Mouse (Mus musculus) thymus, postnatal 14 days (tissue): ENCODE data around the gene Usp16.
"Not testable (repeated sequence)": the region's sequence is repeated elsewhere in the genome, so short reads cannot be mapped to it uniquely, and the experiment has no call there.

ENCODE experiments used
- DNase-seq: peaks from one replicate; pipeline ENCODE4 v3.0.0; 2021

The Usp16 gene

DNA sequence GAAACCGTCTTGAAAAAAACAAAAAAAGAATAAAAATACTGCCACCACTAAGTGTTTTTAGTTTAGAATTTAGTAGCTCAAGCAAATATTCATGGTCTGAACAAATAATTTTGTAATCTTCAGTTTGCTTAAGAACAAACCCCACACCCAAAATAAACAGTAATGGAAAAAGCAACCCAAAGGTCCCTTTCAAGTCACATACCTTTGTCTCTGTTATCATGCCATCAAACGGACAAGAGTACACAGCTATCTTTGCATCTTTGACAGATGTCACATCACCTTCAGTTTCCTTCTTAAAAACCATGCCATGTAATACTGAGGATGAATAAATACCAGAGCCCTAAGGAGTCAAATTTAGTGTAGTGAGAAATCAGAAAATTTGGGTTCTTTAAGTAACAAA, 34.1 kb downstream of the Usp16 start:
- DNase-seq, result no peak

DNA sequence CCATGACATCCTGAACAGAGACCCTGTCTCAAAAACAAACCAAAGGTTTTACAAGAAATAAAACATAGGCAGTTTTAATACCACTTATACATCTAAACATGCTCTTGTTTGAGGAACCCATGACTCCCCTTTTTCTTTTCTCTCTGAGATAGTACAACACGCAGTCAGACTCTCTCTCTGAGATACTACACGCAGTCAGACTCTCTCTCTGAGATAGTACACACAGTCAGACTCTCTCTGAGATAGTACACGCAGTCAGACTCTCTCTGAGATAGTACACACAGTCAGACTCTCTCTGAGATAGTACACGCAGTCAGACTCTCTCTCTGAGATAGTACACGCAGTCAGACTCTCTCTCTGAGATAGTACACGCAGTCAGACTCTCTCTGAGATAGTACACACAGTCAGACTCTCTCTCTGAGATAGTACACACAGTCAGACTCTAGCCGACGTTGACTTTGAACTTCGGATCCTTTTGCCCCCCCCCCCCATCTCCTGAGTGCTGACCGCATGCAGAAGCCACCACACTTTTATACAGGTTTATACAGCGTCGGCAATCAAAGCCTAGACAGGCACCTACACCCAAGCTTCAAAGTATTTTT, 37.8 kb downstream of the Usp16 start:
- not testable (repeated sequence) for DNase-seq

DNA sequence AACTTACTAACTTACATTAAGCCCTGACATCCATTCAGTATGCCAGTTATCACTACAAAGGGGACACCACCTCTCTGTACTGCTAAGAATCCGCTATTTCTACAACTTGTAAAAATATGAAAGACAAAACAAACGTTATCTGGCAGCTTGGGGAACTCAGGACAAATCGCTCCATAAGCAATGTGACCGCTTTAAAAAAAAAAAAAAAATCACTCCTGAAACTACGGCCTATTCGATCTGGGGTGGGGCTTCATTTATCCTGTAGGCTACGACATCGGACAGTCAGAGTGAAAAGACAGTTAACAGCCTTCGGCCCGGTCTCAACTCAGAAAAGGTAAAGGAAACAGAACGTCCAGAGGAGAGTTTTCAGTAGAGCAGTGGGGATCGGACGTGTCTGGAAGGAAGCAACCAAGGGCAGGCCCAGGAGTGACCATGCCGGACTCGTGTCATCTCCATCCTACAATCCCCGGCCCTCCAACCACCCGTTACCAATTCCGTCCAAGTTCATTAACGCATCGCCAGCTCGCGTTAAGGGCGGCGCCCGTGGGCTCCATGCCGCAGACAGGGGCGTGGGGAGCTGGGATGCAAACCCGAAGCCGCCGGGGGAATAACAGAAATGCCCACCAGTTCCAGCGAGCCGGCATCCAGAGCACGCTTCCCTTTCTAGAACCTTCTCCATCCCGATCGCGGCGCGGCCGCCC, 40.6 kb downstream of the Usp16 start:
- DNase-seq, result no peak

DNA sequence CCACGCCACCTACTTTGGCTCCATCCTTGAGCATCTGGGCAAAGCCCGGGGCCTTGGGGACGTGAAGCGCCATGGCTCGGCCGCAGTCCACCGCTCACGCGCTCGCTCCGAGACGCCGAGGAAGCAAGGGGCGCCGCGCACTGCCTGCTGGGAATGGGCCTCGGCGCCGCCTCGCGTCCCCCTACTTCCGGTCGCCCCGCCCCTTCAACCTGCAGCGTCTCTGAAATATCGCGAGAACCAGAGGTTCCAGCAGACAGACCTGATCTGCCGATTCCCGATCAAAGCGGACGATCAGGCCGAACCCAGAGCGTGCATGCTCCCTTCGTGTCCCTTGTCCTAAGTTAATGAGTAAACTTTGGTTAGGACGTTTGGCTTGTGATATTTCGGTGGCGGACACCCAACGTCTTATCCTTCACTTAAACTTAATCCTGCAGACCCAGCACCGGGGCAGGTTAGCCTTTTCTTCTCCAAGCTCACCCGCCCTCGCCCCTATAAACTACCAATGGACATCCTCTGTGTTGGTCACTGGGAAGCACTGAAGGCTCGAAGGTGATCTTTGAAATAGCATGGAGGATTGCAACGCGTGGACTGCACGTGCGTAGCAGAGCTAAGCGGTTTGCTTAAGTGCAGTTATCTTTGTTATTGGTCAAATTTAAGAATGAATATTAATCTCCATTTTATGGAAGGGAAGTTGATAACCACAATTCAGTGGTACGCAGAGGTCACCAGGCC, 41.4 kb downstream of the Usp16 start, which contains the start of gene Cct8:
Gene Cct8, minus strand, starts transcription at position 158 of the 732 bp plus-strand sequence.
- DNase-seq, result peak; percentile 98

DNA sequence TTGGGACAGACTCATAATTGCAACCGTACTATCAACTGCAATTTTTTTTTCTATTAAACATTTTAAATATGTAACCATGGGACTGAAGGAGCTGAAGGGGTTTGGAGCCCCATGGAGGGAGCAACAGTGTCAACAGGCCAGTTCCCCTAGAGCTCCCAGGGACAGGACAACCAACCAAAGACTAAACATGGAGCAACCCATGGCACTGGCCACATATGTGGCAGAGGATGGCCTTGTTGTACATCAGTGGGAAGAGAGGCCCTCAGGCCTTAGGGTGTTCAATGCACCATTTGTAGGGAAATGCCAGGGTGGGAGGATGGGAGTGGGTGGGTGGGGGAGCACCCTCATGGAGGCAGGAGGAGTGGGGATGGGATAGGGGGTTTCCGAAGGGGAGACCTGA, 42.2 kb downstream of the Usp16 start:
- no peak for DNase-seq

DNA sequence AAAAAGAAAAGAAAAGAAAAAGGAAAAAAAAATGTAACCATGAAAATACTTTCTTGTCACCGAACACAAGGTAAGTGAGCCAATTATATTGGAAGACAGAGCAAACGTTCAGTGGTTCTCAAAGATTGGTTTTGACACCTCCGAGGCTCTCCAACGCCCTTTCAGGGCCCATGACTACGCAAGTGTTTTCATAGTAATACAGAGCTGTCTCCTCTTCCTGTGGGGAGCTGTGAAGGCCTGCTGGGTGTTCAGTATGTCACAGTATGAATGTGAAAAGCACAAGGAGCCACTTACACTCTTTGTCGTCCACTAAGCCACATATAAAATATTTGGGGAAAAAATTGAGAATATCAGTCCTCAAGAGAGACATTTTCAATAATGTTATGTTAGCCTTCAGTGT, 42.7 kb downstream of the Usp16 start:
- DNase-seq, result no peak

DNA sequence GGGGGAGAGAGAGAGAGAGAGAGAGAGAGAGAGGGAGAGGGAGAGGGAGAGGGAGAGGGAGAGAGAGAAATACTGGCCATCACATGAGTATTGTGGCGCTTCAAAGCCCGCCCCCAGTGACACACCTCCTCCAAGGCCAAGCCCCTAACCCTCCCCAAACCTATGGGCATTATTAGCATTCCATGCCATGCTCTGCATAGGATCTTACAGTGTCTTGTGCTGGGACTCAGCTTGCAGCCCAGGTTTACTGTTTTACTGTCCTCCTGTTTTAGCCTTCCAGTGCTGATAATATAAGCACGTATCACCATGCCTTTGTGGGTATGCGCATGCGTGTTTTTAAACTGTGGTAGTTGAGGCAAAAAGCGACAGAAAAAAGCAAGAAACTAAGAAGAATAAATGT, 45.1 kb downstream of the Usp16 start:
- DNase-seq, result no peak

DNA sequence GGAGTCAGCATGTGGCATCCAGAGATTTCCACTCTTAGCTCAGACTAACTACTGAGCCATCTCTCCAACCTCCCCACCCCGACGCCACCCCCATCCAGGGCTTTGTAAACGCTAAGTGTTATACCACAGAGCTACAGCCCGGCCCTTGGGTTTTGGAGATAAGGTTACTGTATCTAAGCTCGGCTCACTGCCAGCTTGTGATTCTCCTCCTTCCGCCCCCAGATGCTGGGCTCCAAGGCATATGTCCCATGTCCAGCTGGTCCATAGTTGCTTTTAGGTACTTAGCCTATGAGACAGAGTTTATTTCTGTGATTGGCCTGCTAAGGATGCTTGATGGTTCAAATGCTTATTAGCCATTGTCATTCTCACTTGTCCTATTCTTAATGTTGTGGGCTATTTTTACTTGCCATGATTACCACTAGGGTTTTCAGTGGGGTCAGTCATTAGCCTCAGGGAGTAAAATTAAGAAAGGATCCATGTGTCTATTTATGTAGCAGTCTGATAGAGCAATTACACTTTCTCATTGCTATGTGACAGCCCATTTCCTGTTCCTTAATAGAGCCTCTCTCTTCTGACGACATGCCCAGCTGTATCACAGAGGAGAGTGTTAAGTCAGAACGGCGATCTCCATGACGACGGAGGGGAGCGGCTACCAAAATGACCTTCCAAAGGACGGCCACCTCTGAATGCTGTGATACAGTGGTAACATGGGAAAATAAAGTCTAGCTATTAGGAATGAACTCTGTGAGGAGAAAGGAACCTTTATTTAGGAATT, 47.0 kb downstream of the Usp16 start:
- no peak for DNase-seq

DNA sequence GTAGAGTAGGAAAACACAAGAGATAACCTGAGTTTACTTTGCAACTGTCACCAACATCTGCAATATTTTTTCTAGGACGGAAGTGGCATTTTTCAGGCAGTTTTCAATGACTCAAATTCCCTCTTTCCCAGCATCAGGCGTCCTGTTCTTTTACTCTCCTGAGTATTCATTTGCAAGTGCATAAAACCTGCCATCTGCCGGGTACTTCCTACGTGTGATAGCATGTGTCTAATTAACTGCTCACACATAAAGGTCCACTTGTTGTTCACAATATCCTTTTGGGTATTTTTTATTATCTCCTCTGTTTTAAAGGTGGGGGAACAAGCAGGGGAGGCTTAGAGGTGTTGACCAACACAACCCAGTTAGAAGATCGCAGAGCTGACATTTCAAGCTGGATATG, 57.2 kb downstream of the Usp16 start:
- no peak for DNase-seq

DNA sequence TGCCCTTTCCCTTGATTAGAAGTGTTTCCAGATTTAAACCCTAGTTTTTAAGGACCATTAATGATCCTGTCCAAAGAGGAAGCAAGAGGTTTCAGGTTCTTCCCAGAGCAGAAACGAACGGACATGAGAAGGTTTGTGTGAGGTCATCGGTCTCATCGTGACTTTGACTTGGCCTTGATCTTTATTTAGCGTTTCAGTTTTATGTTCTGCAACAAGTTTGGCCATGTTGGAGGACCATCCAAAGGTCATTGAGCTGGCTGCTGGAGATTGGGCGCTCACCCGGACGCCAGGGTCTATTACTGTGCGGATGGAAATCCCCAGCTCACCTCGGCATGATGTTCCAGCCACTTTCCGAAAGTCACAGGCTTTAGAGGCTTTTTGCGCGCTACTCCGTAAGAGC, 57.8 kb downstream of the Usp16 start:
- no peak for DNase-seq

DNA sequence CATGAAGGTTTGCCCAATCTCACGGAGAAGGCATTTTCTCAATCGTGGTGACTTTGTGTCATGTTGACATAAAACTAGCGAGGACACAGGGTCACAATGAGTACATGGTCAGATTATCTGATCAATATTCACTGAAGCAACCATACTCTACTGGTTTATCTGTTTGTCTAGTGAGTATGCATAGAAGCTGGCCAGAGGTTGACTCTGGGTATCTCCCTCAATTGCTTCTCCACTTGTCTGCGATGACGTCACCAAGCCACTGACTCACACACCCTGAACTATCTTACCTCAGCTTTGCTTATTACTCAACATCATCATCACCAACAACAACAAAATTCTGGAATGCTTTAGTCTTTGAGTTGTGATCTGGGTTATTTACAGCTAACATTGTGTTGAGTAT, 69.7 kb downstream of the Usp16 start:
- no peak for DNase-seq

DNA sequence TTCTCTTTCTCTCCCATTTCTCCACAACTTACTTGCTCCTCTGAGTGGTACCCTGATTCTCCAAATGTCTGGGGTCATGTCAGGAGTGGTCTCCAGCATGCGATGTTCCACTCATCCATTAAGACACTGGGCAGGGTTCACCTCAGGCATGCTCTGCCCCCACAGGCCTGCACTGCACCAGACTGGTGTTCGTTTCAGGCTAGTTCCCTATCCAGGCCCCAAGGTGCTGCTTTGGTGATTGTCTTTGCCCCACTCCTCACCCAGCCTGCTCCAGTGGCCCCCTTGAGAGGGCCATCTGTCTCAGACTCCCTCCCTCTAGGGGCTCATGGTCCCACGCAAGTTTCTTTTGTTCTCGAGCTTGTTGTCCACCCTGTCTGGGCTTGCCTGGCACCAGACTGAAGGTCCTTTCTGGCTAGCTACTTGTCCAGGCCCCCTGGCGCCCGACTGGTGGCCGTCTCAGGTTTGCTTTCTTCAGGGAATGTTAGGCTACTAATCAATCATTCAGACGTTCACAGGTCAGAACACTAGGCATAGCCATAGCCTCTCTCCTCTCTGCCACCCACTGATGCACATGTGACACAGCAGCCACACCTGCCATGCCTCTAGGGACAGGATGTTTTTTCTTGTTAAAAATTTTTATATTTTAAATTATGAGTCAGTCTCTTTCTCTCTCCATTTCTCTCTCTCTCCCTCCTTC, 73.2 kb downstream of the Usp16 start:
- DNase-seq, result no peak

DNA sequence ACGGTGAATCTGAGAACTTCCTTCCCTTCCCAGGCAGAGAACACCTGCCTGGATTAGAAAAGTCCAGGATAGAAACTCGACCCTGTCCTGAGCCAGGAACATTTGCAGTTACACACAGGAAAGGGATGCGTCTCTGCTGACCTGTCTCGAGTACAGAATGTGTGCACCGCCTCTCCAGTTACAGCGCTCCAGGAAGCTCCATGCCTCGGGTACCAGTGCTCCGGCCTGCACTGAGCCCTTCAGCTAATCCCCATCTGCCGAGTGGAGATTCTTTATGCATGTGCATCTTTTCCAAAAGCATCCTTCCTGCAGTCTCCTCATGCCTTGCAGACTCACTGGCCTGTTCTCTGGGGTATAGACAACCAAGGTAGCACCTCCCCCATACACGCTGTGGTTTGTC, 74.3 kb downstream of the Usp16 start:
- DNase-seq, result no peak
